Mouse (Mus musculus) T-helper 2 cell (primary cell): ENCODE results near the gene Cyp4f39.

Experiments used
- in situ Hi-C: fragments of 300-600 bp; cut with MboI, MseI; formaldehyde crosslinking; loops from one replicate; pipeline ENCODE4 v1.15.1; 2025; ENCODE audit warnings: high pct_unique_total_duplicates

Gene Cyp4f39

GRCm38 (mm10) chr17:32528408-32529337 is 76.2 kb downstream of the Cyp4f39 start:
- in situ Hi-C loops, result loop anchor here (25.0 kb wide), 2 partner anchors 159 to 334 kb away; partner anchors contain the start of gene Cyp4f15

- in situ Hi-C loops, result loop anchor here (25.0 kb wide), 2 partner anchors 155 to 330 kb away; partner anchors contain the start of gene Cyp4f15
Observed at GRCm38 (mm10) chr17:32532356-32532755, 79.8 kb downstream of the Cyp4f39 start.

- in situ Hi-C loops, result loop anchor here (25.0 kb wide), 2 partner anchors 153 to 328 kb away; partner anchors contain the start of gene Cyp4f15
Observed at GRCm38 (mm10) chr17:32534068-32534467, 81.5 kb downstream of the Cyp4f39 start.

DNA sequence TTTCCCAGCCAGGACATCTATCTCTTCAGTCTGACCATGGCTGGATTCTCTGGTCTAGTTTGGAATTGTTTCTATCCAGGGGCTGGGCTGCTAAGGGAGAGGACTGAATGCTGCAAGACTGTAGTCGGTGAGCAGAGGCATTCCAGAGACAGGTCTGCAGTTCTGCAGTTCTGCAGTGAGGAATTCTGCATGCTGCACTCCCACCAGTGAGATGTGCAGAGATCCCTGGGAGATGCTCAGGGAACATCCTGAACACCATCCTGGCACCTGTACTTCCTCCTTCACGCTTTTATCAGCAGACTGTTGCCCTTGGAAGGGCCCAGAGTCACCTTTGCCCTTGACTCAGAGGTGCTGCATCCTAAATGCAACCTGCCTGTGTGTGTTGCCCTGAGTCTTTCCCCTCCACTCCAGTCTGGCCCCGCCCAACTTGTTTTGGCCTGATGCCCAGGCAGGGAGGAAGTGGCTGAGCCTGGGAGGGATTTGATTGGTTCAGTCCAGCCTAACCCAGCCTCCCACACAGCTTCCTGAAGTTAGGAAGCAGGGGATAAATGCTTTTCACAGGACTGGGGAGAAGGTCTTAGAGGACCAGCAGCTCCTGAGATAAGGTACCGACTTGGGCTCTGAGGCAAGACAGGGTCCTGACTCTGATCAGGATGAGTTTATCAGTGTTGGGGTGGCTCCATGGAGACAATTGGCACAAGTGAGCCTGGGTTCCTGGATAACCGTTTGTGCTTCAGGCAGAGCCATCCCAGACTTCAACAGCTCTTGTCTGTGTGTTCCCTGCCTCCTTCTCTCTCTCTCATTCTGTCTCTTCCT is 83.7 kb downstream of the Cyp4f39 start, which contains the start of gene Cyp4f16:
TSS of gene Cyp4f16 (plus strand) at position 508 of the 816 bp plus-strand sequence.
- in situ Hi-C loops, result loop anchor here (25.0 kb wide), 2 partner anchors 151 to 326 kb away; partner anchors contain the start of gene Cyp4f15

DNA sequence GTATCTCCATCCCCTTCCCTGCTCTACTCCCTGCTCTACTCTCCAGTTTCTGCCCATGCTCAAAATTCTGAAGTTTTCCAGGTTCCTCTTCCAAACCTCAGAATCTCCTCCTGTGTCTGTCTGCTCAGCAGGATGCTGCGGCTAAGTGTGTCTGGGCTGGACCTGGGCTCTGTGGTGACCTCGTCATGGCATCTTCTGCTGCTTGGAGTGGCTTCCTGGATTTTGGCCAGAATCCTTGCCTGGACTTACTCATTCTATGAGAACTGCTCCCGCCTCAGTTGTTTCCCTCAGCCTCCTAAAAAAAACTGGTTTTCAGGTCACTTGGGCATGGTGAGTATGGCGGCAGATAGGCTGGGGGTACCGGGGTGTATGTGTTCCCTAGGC is 84.3 kb downstream of the Cyp4f39 start:
- in situ Hi-C loops, result loop anchor here (25.0 kb wide), 2 partner anchors 150 to 325 kb away; partner anchors contain the start of gene Cyp4f15
